Mouse (Mus musculus): ENCODE data around the gene Mybpc2. TPM values are rescaled to one million over a fixed set of nuclear protein-coding genes. Genes with fewer than 3 reads are reported as not detected.

Mybpc2 gene
- polyA plus RNA-seq, 1 experiment from 2014 or later: 0.15 TPM

GRCm38 (mm10) chr7:44538756-44539624, 14.5 kb upstream of the Mybpc2 start:
- 93% methylated on average over 41 of the region's 41 CpGs for WGBS
- Histone ChIP-seq H3K36me3 (peaks cover 15% of the 10 kb centered on the region; the same call in 1 of the 2 replicates), H3K27ac (replicated peaks) (no peak overlapping the region), H3K4me2 (replicated peaks) (no peak overlapping the region), H3K9me3 (no peaks in the 10 kb centered on the region), H3K9ac (replicated peaks) (no peak overlapping the region), H3K4me3 (no peak overlapping the region), H3K27me3 (no peaks in the 10 kb centered on the region), H3K4me1 (no peaks in the 10 kb centered on the region)
- no peak for ATAC-seq (replicated peaks)

DNA sequence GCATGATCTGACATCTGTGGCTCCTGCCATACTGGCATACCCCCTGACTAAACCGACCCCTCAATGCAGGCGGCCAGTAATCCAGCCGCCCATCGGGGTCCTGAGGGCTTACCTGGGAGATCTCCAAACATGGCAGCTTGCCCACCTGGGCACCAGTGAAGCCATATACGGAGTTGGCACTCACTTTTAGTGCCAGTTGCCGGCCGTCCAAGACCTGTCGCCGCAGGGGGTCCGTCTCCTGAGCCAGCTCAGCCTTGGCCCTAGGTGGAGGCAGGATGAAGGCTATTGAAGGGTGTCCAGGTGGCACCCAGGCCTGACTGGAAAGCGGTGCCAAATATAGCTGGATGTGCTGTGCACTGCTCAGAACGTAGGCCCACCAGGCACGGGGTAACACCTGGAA, 13.0 kb upstream of the Mybpc2 start:
- no peak overlapping the region for H3K27ac ChIP-seq (replicated peaks)
- no peak overlapping the region for H3K4me3 ChIP-seq
- no peak overlapping the region for H3K4me2 ChIP-seq (replicated peaks)
- no peaks in the 10 kb centered on the region for H3K27me3 ChIP-seq
- ATAC-seq (replicated peaks): no peak
- H3K9me3 ChIP-seq: no peaks in the 10 kb centered on the region
- H3K4me1 ChIP-seq: no peaks in the 10 kb centered on the region
- H3K9ac ChIP-seq (replicated peaks): no peak overlapping the region
- WGBS: 90% methylated on average over 13 of the region's 13 CpGs
- peaks cover 15% of the 10 kb centered on the region; the same call in 1 of the 2 replicates for H3K36me3 ChIP-seq

GRCm38 (mm10) chr7:44537009-44537408, 12.6 kb upstream of the Mybpc2 start:
- no peak overlapping the region for H3K27ac ChIP-seq (replicated peaks)
- no peaks in the 10 kb centered on the region for H3K4me1 ChIP-seq
- 80% methylated on average over 7 of the region's 7 CpGs for WGBS
- no peak overlapping the region for H3K4me2 ChIP-seq (replicated peaks)
- H3K27me3 ChIP-seq: no peaks in the 10 kb centered on the region
- ATAC-seq (replicated peaks): no peak
- peaks cover 14% of the 10 kb centered on the region; the same call in 1 of the 2 replicates for H3K36me3 ChIP-seq
- no peaks in the 10 kb centered on the region for H3K9me3 ChIP-seq
- no peak overlapping the region for H3K4me3 ChIP-seq
- H3K9ac ChIP-seq (replicated peaks): no peak overlapping the region

- no peak for ATAC-seq (replicated peaks)
- no peak overlapping the region for H3K4me2 ChIP-seq (replicated peaks)
- no peak overlapping the region for H3K27ac ChIP-seq (replicated peaks)
- 71% methylated on average over 6 of the region's 6 CpGs for WGBS
- H3K9ac ChIP-seq (replicated peaks): no peak overlapping the region
- no peaks in the 10 kb centered on the region for H3K27me3 ChIP-seq
- no peak overlapping the region for H3K4me3 ChIP-seq
- H3K9me3 ChIP-seq: no peaks in the 10 kb centered on the region
- H3K4me1 ChIP-seq: no peaks in the 10 kb centered on the region
- peaks cover 11% of the 10 kb centered on the region; the same call in 1 of the 2 replicates for H3K36me3 ChIP-seq
Observed at GRCm38 (mm10) chr7:44536590-44536968, 12.1 kb upstream of the Mybpc2 start.

- Histone ChIP-seq H3K9me3 (no peaks in the 10 kb centered on the region), H3K27me3 (no peaks in the 10 kb centered on the region), H3K9ac (replicated peaks) (no peak overlapping the region), H3K36me3 (peaks cover 6% of the 10 kb centered on the region; the same call in 1 of the 2 replicates), H3K27ac (replicated peaks) (no peak overlapping the region), H3K4me2 (replicated peaks) (no peak overlapping the region), H3K4me1 (no peaks in the 10 kb centered on the region), H3K4me3 (no peak overlapping the region)
- WGBS: 92% methylated on average over 27 of the region's 27 CpGs
- no peak for ATAC-seq (replicated peaks)
Observed at GRCm38 (mm10) chr7:44535657-44536589, 11.5 kb upstream of the Mybpc2 start.

DNA sequence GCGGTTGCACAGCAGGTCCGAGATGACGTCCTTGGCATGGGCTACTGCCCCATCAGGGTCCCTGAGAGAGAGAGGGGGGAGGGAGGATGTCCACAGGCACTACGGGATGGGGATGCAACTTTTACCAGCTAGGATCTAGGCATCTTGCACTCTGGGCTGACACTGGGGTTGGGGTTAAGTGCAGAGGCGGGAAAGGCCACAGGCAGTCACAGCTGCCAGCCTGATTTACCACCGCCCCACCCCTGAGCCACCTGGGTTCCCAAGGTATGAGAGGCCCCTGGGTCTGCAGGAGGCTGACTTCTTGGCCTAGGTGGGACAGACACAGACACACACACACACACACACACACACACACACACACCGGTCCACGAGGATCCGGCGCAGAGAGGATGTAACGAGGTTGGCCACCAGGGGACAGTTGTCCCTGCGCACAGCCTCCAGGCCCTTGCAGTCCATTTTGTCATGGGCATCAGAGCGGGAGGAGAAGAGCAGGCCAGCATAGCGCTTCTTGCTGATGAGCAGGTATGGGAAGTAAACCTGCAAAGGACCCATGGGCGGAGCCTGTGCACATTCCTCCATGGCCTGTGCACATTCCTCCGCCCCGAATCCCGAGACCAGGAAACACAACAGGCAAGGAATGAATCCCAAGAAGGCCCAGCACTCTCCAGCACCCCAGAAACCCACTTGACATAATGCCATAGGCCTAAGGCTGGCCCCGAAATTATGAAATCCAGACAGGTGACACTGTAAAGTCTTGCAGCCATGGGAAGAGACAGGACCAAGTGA, 10.4 kb upstream of the Mybpc2 start:
- 92% methylated on average over 19 of the region's 19 CpGs for WGBS
- 0 out of 2 replicates have a peak, but pooled peaks cover 5% of the 10 kb centered on the region for H3K36me3 ChIP-seq

GRCm38 (mm10) chr7:44534242-44534641, 9.8 kb upstream of the Mybpc2 start:
- WGBS: 94% methylated on average over 13 of the region's 13 CpGs
- H3K4me3 ChIP-seq: no peak overlapping the region
- no peak overlapping the region for H3K4me2 ChIP-seq (replicated peaks)
- no peaks in the 10 kb centered on the region for H3K9me3 ChIP-seq
- H3K9ac ChIP-seq (replicated peaks): no peak overlapping the region
- H3K36me3 ChIP-seq: 0 out of 2 replicates have a peak, but pooled peaks cover 5% of the 10 kb centered on the region
- H3K27me3 ChIP-seq: no peaks in the 10 kb centered on the region
- no peak overlapping the region for H3K27ac ChIP-seq (replicated peaks)
- no peak for ATAC-seq (replicated peaks)
- no peaks in the 10 kb centered on the region for H3K4me1 ChIP-seq

More for the DNA sequence above, 10.4 kb upstream of the Mybpc2 start:
- no peak overlapping the region for H3K4me2 ChIP-seq (replicated peaks)
- no peaks in the 10 kb centered on the region for H3K4me1 ChIP-seq
- H3K27me3 ChIP-seq: no peaks in the 10 kb centered on the region
- ATAC-seq (replicated peaks): no peak
- H3K9me3 ChIP-seq: no peaks in the 10 kb centered on the region
- no peak overlapping the region for H3K9ac ChIP-seq (replicated peaks)
- H3K27ac ChIP-seq (replicated peaks): no peak overlapping the region
- H3K4me3 ChIP-seq: no peak overlapping the region

GRCm38 (mm10) chr7:44533746-44534045, 9.2 kb upstream of the Mybpc2 start:
- 0 out of 2 replicates have a peak, but pooled peaks cover 5% of the 10 kb centered on the region for H3K36me3 ChIP-seq
- H3K9me3 ChIP-seq: no peaks in the 10 kb centered on the region
- no peaks in the 10 kb centered on the region for H3K27me3 ChIP-seq
- 70% methylated on average over 12 of the region's 12 CpGs for WGBS
- no peak overlapping the region for H3K9ac ChIP-seq (replicated peaks)
- H3K4me3 ChIP-seq: no peak overlapping the region
- no peak overlapping the region for H3K27ac ChIP-seq (replicated peaks)
- H3K4me2 ChIP-seq (replicated peaks): no peak overlapping the region
- ATAC-seq (replicated peaks): no peak
- H3K4me1 ChIP-seq: no peaks in the 10 kb centered on the region

DNA sequence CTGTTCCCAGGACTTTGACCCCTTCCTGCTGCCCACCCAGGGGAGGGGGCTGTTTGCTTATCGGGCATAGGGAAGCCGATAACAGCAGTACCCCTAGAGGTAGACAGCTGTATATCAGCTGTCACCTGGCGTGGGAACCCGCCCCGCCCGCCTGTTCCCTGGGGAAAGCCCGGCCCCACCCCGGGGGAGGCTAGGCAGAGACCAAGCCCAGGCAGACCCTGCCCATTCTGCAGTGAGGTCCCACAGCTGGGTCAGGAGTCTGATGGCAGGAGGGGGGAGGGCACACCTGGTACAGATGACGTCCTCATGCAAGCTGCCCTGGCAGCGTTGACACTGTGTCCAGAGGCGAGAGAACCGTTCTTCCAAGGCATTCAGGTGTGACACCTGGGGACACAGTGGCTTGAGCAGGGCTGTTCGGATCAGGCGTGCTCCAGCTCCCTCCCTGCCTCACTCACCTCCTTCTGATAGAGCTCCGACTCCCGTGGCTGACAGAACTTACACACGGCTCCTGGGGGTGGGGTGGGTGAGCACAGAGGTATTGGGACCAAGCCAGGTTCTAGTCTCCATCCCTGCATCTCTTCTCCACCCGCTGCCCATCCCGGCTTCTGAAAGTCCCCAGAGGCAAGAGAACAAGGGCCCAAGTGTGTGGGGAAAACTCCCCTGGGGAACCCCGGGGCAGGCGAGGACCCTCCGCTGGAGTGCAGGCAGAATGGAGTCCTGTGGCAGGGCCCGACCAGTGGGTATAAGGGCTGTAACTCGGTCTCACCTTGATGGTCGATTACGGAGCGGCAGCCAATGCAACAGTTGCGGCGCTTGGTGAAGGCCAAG, 8.7 kb upstream of the Mybpc2 start:
- Histone ChIP-seq H3K9ac (replicated peaks) (no peak overlapping the region), H3K9me3 (no peaks in the 10 kb centered on the region), H3K27me3 (no peaks in the 10 kb centered on the region), H3K4me1 (peaks cover under 1% of the 10 kb centered on the region), H3K27ac (replicated peaks) (no peak overlapping the region), H3K4me3 (no peak overlapping the region), H3K36me3 (0 out of 2 replicates have a peak, but pooled peaks cover under 1% of the 10 kb centered on the region), H3K4me2 (replicated peaks) (no peak overlapping the region)
- 88% methylated on average over 29 of the region's 29 CpGs for WGBS
- ATAC-seq (replicated peaks): no peak

DNA sequence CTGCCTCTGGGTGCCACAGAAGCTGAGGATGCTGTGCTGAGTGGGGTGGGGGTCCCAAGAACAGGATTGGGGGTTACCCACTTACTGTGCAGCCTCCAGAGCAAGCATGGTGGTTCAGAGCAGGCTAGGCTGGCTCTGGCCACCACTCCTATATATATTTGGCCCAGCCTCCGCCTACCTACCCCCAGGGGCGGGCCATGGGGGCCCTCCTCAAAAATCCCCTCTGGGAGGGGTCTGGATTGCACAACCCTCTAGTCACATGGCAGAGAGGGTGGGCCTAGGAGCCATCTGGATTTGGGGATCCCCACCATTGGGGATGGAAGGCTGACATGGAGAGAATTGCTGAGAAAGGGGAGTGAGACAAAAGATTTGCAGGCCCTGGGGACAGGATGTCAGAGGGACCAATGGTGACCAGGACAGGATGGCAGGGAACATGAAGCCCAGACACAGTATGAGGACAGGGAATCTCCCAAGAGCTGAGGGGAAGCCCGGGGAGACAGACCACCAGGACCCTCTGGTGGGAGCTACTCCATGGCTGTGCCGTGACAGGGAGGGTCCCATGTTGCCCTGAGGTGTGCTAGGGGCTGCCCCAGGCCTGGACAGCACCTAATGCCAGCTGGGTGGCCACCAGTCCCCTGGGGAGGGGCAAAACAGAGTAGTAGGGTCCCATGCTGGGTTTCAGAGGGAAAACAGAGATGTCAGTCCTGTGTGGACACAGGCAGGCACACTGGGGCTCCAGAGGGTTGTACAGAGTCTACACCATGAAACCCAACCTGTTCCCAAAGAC, 7.7 kb upstream of the Mybpc2 start, which contains the start of gene Spib:
Spib (minus strand) TSS at position 126 of the 787 bp plus-strand sequence.
- no peaks in the 10 kb centered on the region for H3K27me3 ChIP-seq
- H3K4me1 ChIP-seq: peaks cover 6% of the 10 kb centered on the region
- no peak within 1 kb of the TSS for H3K4me2 ChIP-seq (replicated peaks)
- no peak within 1 kb of the TSS for H3K27ac ChIP-seq (replicated peaks)
- H3K36me3 ChIP-seq: no peaks in the 10 kb centered on the region
- H3K9me3 ChIP-seq: no peaks in the 10 kb centered on the region
- no peak within 1 kb of the TSS for H3K9ac ChIP-seq (replicated peaks)
- 88% methylated on average over 4 of the region's 4 CpGs for WGBS
- no peak within 1 kb of the TSS for H3K4me3 ChIP-seq
- ATAC-seq (replicated peaks): no peak

Measured in forebrain, embryonic 15.5 days (tissue).